Mouse (Mus musculus): ENCODE data around the gene Tmem100.

- TF ChIP-seq CTCF (IDR thresholded peaks at IDR 0.05; ENCODE audit: low read depth, low read length) = no peak
- no peak for TF ChIP-seq POLR2A (IDR thresholded peaks at IDR 0.05; ENCODE audit: borderline replicate concordance, low read depth, low read length)
These were observed 16.5 kb upstream of the Tmem100 start for GRCm38 (mm10) chr11:90013657-90014056.

All from bone marrow macrophage, adult 2 months (primary cell).